Mouse (Mus musculus) heart, embryonic 14.5 days (tissue): ENCODE data around the gene Snx25. TPM values are rescaled to one million over a fixed set of nuclear protein-coding genes. Genes with fewer than 3 reads are reported as not detected.
"Not testable (repeated sequence)": the region's sequence is repeated elsewhere in the genome, so short reads cannot be mapped to it uniquely, and the experiment has no call there.

Experiments used
- ATAC-seq: fragments of 200-750 bp; cut with Nextera tagmentation; 2 replicates; pipeline ENCODE4 v1.8.0; 2017; ENCODE audit warnings: low read depth, moderate TSS enrichment; ENCODE audit not compliant: insufficient number of reproducible peaks, insufficient read depth, low FRiP score
- H3K27ac ChIP-seq, 2 experiments: fragments of 200-500 bp in 1 of 2; fragments of 300-500 bp in 1 of 2; sonication (generic) in 1 of 2; replicated peaks in 1 of 2; 2 replicates each; pipeline ENCODE4 v1.5.1; 2012 to 2014; ENCODE audit warnings: low read depth in 2 of 2, low read length in 2 of 2, control low read depth in 1 of 2, mild to moderate bottlenecking in 1 of 2, mixed read lengths in 1 of 2; ENCODE audit not compliant: control insufficient read depth in 1 of 2, insufficient read depth in 1 of 2
- H3K27me3 ChIP-seq: fragments of 300-500 bp; sonication (generic); 2 replicates; pipeline ENCODE4 v1.6.1; 2014; ENCODE audit warnings: mild to moderate bottlenecking, low read length, control low read depth; ENCODE audit not compliant: control insufficient read depth, insufficient read depth
- H3K36me3 ChIP-seq: fragments of 300-500 bp; sonication (generic); 2 replicates; pipeline ENCODE4 v1.6.1; 2014; ENCODE audit warnings: mild to moderate bottlenecking, control low read depth, low read length, mixed read lengths; ENCODE audit not compliant: control insufficient read depth, insufficient read depth
- H3K4me1 ChIP-seq, 2 experiments: fragments of 200-500 bp in 1 of 2; fragments of 300-500 bp in 1 of 2; sonication (generic) in 1 of 2; 2 replicates each; pipeline ENCODE4 v1.6.1; 2012 to 2014; ENCODE audit warnings: low read length in 2 of 2, control low read depth in 1 of 2, mixed read lengths in 1 of 2; ENCODE audit not compliant: control insufficient read depth in 2 of 2, insufficient read depth in 2 of 2
- H3K4me2 ChIP-seq: fragments of 300-500 bp; sonication (generic); 2 replicates; pipeline ENCODE4 v1.6.1; 2014; ENCODE audit warnings: mild to moderate bottlenecking, low read length
- H3K4me3 ChIP-seq, 2 experiments: fragments of 200-500 bp in 1 of 2; fragments of 300-500 bp in 1 of 2; sonication (generic) in 1 of 2; 2 replicates each; pipeline ENCODE4 v1.5.1; 2012 to 2014; ENCODE audit warnings: low read length in 2 of 2, mild to moderate bottlenecking in 2 of 2, control low read depth in 1 of 2, low read depth in 1 of 2, moderate library complexity in 1 of 2; ENCODE audit not compliant: control insufficient read depth in 1 of 2, insufficient read depth in 1 of 2
- H3K9ac ChIP-seq: fragments of 300-500 bp; sonication (generic); 2 replicates; pipeline ENCODE4 v1.6.1; 2014; ENCODE audit warnings: mild to moderate bottlenecking, low read length
- H3K9me3 ChIP-seq: fragments of 300-500 bp; sonication (generic); 2 replicates; pipeline ENCODE4 v1.6.1; 2016; ENCODE audit warnings: low read length, control low read depth; ENCODE audit not compliant: control insufficient read depth
- WGBS: fragments of 180-500 bp; shearing (Covaris S2); extraction: QIAGEN DNeasy Blood & Tissue Kit; methylation state at CpG from one replicate; pipeline ENCODE4 v1.1.7; 2014; 5-methylcytosine and 5-hydroxymethylcytosine counted together
- polyA plus RNA-seq: library from polyadenylated mRNA; unstranded; fragments of >200 nt; fragmentation: Nextera tagmentation; extraction: Ambion mirVana; gene quantifications from 2 replicates; pipeline ENCODE4 v1.2.1, GENCODE M21; 2014

The Snx25 gene
- polyA plus RNA-seq, 1 experiment from 2014 or later, result 8.8 TPM

DNA sequence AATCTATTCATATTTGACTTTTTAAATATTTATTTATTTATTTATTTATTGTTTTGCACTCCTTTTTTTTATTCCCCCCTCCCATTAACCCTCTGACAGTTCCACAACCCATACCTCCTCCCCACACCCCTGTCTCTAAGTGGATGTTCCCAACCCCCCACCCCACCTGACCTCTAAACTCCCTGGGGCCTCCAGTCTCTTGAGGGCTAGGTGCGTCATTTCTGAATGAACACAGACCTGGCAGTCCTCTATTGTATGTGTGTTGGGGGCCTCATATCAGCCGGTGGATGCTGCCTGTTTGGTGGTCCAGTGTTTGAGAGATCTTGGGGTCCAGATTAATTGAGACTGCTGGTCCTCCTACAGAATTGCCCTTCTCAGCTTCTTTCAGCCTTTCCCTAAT is 16.4 kb downstream of the Snx25 start:
- not testable (repeated sequence) for H3K9me3 ChIP-seq, H3K27ac ChIP-seq, H3K9ac ChIP-seq, H3K36me3 ChIP-seq, ATAC-seq, H3K4me2 ChIP-seq, H3K27me3 ChIP-seq, H3K4me3 ChIP-seq, H3K4me1 ChIP-seq
- WGBS, result 88% methylated on average over 2 of the region's 2 CpGs

DNA sequence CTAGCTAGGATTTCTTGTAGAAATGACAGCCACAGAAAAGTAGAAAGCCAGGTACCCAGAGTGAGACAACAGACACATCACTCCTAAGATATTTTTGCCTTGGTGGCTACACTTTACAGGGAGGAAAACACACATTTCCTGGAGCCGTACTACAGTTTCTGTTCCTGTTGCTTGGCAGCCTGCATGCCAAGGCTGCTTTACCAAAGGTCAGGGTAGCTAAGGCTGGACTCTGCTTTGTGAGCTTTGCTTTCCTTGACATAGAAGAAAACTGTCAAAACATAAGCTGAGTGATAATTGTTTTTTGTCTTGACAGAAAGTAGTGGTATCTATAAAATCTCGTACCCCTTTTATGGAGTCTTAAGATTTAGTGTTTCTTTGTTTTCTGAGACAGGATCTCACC is 21.5 kb downstream of the Snx25 start:
- Histone ChIP-seq H3K27ac (no peak overlapping the region), H3K4me3 (no peak overlapping the region), H3K9me3 (no peaks in the 10 kb centered on the region), H3K4me2 (no peak overlapping the region), H3K4me1 (no peaks in the 10 kb centered on the region), H3K36me3 (0 out of 2 replicates have a peak, but pooled peaks cover 4% of the 10 kb centered on the region), H3K9ac (no peak overlapping the region), H3K27me3 (no peaks in the 10 kb centered on the region)
- 70% methylated on average over 2 of the region's 2 CpGs for WGBS
- ATAC-seq, result no peak

DNA sequence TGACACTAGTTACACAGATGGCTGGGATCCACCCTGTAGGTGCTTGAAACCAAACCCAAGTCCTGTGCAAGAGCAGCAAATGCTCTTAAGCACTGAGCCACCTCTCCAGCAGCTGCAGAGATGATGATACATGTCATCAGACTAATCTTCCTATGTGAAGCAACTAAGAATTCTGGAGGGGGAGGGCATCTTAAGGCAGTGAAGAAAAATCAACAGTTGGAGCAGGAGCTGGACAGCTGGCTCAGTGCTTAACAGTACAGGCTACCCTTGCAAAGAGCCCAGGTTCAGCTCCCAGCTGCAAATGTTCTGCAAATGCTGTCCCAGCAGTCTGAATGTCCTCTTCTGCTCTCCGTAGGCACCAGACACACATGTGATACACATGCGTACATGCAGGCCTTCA is 29.5 kb downstream of the Snx25 start:
- no peaks in the 10 kb centered on the region for H3K27me3 ChIP-seq
- no peak overlapping the region for H3K4me2 ChIP-seq
- H3K4me1 ChIP-seq, result no peaks in the 10 kb centered on the region
- no peak overlapping the region for H3K27ac ChIP-seq
- 93% methylated on average over 2 of the region's 2 CpGs for WGBS
- no peak overlapping the region for H3K9ac ChIP-seq
- no peaks in the 10 kb centered on the region for H3K9me3 ChIP-seq
- no peak for ATAC-seq
- 0 out of 2 replicates have a peak, but pooled peaks cover 3% of the 10 kb centered on the region for H3K36me3 ChIP-seq
- no peak overlapping the region for H3K4me3 ChIP-seq

DNA sequence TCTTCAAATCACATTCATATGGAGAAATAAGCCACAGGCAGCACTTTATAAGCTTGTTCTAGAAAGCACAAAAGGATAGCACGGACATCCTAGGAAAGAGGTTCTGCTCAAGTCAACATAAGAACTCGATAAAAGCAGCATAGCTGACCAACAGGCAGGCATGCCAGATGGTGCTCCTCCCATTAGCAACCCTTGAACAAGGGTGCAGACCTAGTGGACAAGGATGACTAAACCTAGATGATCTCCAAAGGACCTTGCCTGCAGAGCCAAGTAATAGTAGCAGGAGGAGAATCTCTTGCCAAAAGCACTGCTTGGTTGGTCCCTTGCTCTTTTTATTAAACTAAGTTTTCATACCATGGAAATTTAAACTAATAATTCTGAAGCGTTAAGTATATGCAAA is 32.8 kb downstream of the Snx25 start:
- 88% methylated on average over 3 of the region's 3 CpGs for WGBS
- Histone ChIP-seq H3K4me3 (no peak overlapping the region), H3K4me1 (peaks cover 0 to 4% of the 10 kb centered on the region in 2 experiments; a peak in 1 of 4 replicates), H3K9ac (no peak overlapping the region), H3K9me3 (no peaks in the 10 kb centered on the region), H3K36me3 (peaks cover 13% of the 10 kb centered on the region; the same call in 1 of the 2 replicates), H3K27me3 (no peaks in the 10 kb centered on the region), H3K27ac (no peak overlapping the region), H3K4me2 (no peak overlapping the region)
- no peak for ATAC-seq

DNA sequence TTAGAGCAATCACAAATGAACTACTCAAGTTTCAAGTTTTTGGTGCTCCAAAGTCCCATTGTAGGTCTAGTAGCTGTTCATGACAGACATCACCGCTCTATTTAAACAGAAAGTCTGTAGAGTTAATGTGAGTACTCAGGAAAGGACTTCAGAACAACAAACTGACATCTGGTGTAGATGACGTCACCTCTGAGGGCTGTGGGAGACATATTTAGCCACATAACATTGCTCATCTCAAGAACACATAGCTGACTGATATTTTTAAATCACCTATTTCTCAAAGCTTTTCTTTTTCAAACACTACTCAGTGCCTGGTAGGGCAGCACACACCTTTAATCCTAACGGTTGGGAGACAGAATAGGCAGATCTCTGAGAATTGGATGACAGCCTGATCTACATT is 34.8 kb downstream of the Snx25 start:
- no peak for ATAC-seq
- Histone ChIP-seq H3K9me3 (no peaks in the 10 kb centered on the region), H3K36me3 (peaks cover 10% of the 10 kb centered on the region; the same call in 1 of the 2 replicates), H3K4me2 (no peak overlapping the region), H3K27me3 (no peaks in the 10 kb centered on the region), H3K4me1 (peaks cover 0 to 4% of the 10 kb centered on the region in 2 experiments; a peak in 1 of 4 replicates), H3K9ac (no peak overlapping the region), H3K4me3 (no peak overlapping the region), H3K27ac (no peak overlapping the region)
- 60% methylated on average over 3 of the region's 3 CpGs for WGBS

DNA sequence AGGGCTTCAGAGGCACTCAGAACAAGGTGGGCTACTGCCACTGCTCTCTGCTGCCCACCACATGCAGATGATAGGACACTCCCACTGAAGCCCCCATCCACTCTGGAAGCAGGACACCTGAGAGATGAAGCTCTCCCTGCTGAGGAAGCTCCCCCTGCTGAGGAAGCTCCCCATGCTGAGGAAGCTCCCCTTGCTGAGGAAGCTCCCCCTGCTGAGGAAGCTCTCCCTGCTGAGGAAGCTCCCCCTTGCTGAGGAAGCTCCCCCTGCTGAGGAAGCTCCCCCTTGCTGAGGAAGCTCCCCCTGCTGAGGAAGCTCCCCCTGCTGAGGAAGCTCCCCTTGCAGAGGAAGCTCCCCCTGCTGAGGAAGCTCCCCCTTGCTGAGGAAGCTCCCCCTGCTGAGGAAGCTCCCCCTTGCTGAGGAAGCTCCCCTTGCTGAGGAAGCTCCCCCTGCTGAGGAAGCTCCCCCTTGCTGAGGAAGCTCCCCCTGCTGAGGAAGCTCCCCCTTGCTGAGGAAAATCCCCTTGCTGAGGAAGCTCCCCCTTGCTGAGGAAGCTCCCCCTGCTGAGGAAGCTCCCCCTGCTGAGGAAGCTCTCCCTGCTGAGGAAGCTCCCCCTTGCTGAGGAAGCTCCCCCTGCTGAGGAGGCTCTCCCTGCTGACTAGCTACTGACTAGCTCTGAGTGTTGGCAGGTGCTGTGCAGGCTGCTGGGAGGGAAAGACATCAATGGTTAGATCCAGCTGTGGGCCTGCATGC is 38.4 kb downstream of the Snx25 start:
- not testable (repeated sequence) for H3K9me3 ChIP-seq, ATAC-seq, H3K4me3 ChIP-seq, H3K27ac ChIP-seq, H3K9ac ChIP-seq, H3K4me1 ChIP-seq, H3K27me3 ChIP-seq, H3K4me2 ChIP-seq
- peaks cover 13% of the 10 kb centered on the region; the same call in 1 of the 2 replicates for H3K36me3 ChIP-seq

DNA sequence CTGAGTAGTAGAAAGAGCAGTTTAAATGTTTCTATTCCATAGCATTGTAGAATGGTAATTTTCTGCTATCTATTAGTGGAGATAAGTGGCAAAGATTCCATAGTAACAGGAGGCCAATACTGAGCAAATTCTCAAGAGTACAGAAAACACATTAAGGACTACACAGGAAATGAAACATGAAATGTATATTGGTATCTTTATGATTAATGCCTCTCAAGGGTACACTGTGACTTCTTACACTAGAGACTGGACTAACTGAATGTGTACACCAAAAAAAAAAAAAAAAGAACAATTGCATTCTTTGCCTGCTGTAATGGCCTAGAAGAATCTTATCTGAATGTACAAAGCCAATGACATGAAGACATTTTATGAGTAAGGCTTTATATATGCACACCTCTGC is 44.3 kb downstream of the Snx25 start:
- no peak overlapping the region for H3K4me3 ChIP-seq
- H3K27ac ChIP-seq, result no peak overlapping the region

DNA sequence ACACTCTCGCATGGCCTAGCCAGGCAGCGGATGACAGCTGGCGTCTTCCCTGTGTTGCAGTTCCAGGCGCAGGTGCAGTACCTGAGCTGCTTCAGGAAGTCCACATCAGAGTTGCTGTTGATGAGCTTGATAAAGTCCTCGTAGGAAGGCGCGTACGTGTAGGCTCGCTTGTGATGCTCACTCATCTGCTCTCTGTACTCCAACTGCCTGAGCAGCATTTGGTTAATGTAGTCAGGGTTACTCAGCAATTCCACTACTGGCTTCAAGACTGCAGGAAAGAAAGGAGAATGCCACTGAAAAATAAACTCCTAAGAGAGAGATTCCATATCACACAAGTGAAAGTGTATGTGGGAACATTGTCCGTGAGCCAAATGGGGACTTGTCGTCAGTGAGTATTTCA is 48.5 kb downstream of the Snx25 start:
- Histone ChIP-seq H3K4me3 (no peak overlapping the region), H3K36me3 (peaks cover 25% of the 10 kb centered on the region), H3K9ac (no peak overlapping the region), H3K4me2 (no peak overlapping the region), H3K9me3 (peaks cover 7% of the 10 kb centered on the region; the same call in 1 of the 2 replicates), H3K4me1 (no peaks in the 10 kb centered on the region), H3K27ac (no peak overlapping the region), H3K27me3 (no peaks in the 10 kb centered on the region)
- WGBS, result 91% methylated on average over 11 of the region's 11 CpGs
- no peak for ATAC-seq

More for the DNA sequence above, 44.3 kb downstream of the Snx25 start:
- Histone ChIP-seq H3K9me3 (no peaks in the 10 kb centered on the region), H3K9ac (no peak overlapping the region), H3K27me3 (no peaks in the 10 kb centered on the region), H3K4me1 (peaks cover 0 to 5% of the 10 kb centered on the region in 2 experiments; a peak in 3 of 4 replicates), H3K4me2 (no peak overlapping the region), H3K36me3 (peaks cover 20% of the 10 kb centered on the region)
- ATAC-seq, result no peak
